Mouse (Mus musculus) olfactory bulb, adult 2 months (tissue): ENCODE results near the gene Prima1.

Source experiments
- CTCF ChIP-seq: fragments of 200-500 bp; IDR thresholded peaks from 2 replicates; pipeline ENCODE4 v1.5.1; 2012; ENCODE audit warnings: low read depth, mild to moderate bottlenecking, low read length, moderate library complexity; ENCODE audit not compliant: insufficient read depth
- POLR2A ChIP-seq: fragments of 200-500 bp; IDR thresholded peaks from 2 replicates; pipeline ENCODE4 v1.6.1; 2012; ENCODE audit warnings: mild to moderate bottlenecking, low read depth, low read length, moderate library complexity; ENCODE audit not compliant: insufficient read depth

- TF ChIP-seq CTCF (no peak), POLR2A (no peak)
Measured at GRCm38 (mm10) chr12:103209581-103209980, 32.4 kb downstream of the Prima1 start.
